Mouse (Mus musculus) hindbrain, embryonic 13.5 days (tissue): ENCODE data around the gene Dcxr. TPM values are rescaled to one million over a fixed set of nuclear protein-coding genes. Genes with fewer than 3 reads are reported as not detected.

Experiments used
- ATAC-seq: fragments of 200-750 bp; cut with Nextera tagmentation; 2 replicates; pipeline ENCODE4 v1.8.0; 2017; ENCODE audit warnings: moderate TSS enrichment; ENCODE audit not compliant: low FRiP score
- H3K27ac ChIP-seq: fragments of 300-500 bp; sonication (generic); 2 replicates; pipeline ENCODE4 v1.5.1; 2015; ENCODE audit warnings: inconsistent platforms, mild to moderate bottlenecking, moderate library complexity
- H3K27me3 ChIP-seq: fragments of 300-500 bp; sonication (generic); 2 replicates; pipeline ENCODE4 v1.6.1; 2015; ENCODE audit warnings: mild to moderate bottlenecking, inconsistent platforms
- H3K36me3 ChIP-seq: fragments of 300-500 bp; sonication (generic); 2 replicates; pipeline ENCODE4 v1.6.1; 2015; ENCODE audit warnings: mild to moderate bottlenecking, inconsistent platforms
- H3K4me1 ChIP-seq: fragments of 300-500 bp; sonication (generic); replicated peaks from 2 replicates; pipeline ENCODE4 v1.6.1; 2015; ENCODE audit warnings: inconsistent platforms
- H3K4me2 ChIP-seq: fragments of 300-500 bp; sonication (generic); 2 replicates; pipeline ENCODE4 v1.6.1; 2015; ENCODE audit warnings: inconsistent platforms, mild to moderate bottlenecking, moderate library complexity
- H3K4me3 ChIP-seq: fragments of 300-500 bp; sonication (generic); 2 replicates; pipeline ENCODE4 v1.5.1; 2015; ENCODE audit warnings: mild to moderate bottlenecking, inconsistent platforms
- H3K9ac ChIP-seq: fragments of 300-500 bp; sonication (generic); 2 replicates; pipeline ENCODE4 v1.6.1; 2015; ENCODE audit warnings: mild to moderate bottlenecking, inconsistent platforms
- H3K9me3 ChIP-seq: fragments of 300-500 bp; sonication (generic); 2 replicates; pipeline ENCODE4 v1.6.1; 2016; ENCODE audit warnings: inconsistent platforms
- WGBS: fragments of 180-500 bp; shearing (Covaris S2); methylation state at CpG from one replicate; pipeline ENCODE4 v1.1.7; 2015; 5-methylcytosine and 5-hydroxymethylcytosine counted together
- polyA plus RNA-seq: library from polyadenylated mRNA; unstranded; fragments of >200 nt; fragmentation: Nextera tagmentation; extraction: Ambion mirVana; gene quantifications from 2 replicates; pipeline ENCODE4 v1.2.1, GENCODE M21; 2015

Gene Dcxr
- polyA plus RNA-seq, 1 experiment from 2014 or later, result 12.1 TPM

DNA sequence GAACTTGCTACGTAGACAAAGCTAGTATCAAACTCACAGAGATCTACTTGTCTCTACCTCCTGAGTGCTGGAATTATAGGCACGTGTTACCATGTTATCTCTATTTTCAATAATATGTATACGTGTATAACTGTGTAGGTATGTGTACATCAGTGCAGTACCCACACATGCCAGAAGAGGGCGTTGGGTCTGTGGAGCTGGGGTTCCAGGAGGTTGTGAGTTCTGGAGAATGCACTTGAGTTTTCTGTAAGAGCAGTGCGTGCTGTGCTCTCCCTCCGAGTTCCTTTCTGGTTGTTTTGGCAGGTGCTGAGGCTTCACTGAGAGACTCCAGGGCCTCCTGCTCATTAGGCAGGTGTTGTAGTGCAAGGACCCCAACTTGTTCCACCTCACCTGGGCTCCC, 30.5 kb downstream of the Dcxr start:
- no peak overlapping the region for H3K4me3 ChIP-seq

DNA sequence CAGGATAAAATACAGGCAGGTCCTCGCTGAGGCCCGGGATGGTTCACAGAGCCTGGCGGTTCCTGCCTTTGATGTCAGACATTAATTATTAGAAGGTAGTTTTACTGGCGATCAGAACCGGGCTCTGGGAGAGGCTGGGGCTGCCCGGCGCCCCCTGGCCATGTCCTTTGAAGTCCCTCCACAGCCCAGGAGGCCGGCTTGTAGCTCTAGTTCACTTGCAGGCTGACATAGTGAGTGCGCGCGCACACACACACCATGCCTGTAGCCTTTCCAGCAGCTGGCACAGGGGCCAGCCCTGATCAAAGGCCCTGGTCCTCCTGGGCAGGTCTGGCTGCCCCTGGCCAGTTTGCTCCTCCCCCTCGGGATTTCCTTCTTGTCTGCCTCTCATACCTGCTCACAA, 31.4 kb downstream of the Dcxr start:
- H3K9me3 ChIP-seq, result no peaks in the 10 kb centered on the region
- H3K27me3 ChIP-seq, result no peaks in the 10 kb centered on the region
- no peak overlapping the region for H3K4me3 ChIP-seq
- peak overlapping the region; percentile 20; the same call in 1 of the 2 replicates for H3K27ac ChIP-seq
- 43% methylated on average over 12 of the region's 12 CpGs for WGBS
- peaks cover 65% of the 10 kb centered on the region for H3K36me3 ChIP-seq
- H3K9ac ChIP-seq, result peak overlapping the region; percentile 35; the same call in 1 of the 2 replicates
- H3K4me2 ChIP-seq, result no peak overlapping the region
- peaks cover 20% of the 10 kb centered on the region for H3K4me1 ChIP-seq
- 0 out of 2 replicates have a peak, but pooled peaks have one; percentile 43 for ATAC-seq

More for the DNA sequence above, 30.5 kb downstream of the Dcxr start:
- WGBS, result 92% methylated on average over 6 of the region's 6 CpGs
- Histone ChIP-seq H3K9ac (no peak overlapping the region), H3K36me3 (peaks cover 67% of the 10 kb centered on the region), H3K27ac (no peak overlapping the region), H3K4me2 (no peak overlapping the region), H3K9me3 (no peaks in the 10 kb centered on the region), H3K27me3 (no peaks in the 10 kb centered on the region), H3K4me1 (peaks cover 20% of the 10 kb centered on the region)
- ATAC-seq, result no peak

DNA sequence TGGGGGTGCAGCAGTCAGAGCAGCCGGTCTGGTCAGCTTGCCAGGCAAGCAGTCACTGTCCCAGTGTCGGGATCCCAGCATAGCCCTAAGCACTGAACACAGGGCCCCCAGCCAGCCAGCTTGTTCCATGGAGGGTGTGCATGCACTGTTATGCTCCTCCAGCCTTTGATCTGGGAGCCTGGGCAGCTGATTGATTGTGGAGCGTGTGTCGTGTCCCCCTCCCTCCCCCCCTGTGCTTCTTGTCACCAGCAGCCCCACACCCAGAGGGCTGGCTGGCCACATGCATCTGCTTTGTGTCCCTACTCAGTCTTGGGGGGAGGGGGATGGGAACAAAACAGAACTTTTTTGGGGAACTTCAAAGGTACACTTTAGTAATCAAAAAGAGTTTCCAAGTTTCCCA, 31.9 kb downstream of the Dcxr start:
- no peaks in the 10 kb centered on the region for H3K27me3 ChIP-seq
- ATAC-seq, result peak; percentile 63; the same call in 1 of the 2 replicates
- WGBS, result 20% methylated on average over 4 of the region's 4 CpGs
- no peak overlapping the region for H3K4me2 ChIP-seq
- peak overlapping the region; percentile 35; the same call in 1 of the 2 replicates for H3K9ac ChIP-seq
- H3K4me1 ChIP-seq, result peaks cover 20% of the 10 kb centered on the region
- no peak overlapping the region for H3K27ac ChIP-seq
- no peak overlapping the region for H3K4me3 ChIP-seq
- no peaks in the 10 kb centered on the region for H3K9me3 ChIP-seq
- H3K36me3 ChIP-seq, result peaks cover 66% of the 10 kb centered on the region

DNA sequence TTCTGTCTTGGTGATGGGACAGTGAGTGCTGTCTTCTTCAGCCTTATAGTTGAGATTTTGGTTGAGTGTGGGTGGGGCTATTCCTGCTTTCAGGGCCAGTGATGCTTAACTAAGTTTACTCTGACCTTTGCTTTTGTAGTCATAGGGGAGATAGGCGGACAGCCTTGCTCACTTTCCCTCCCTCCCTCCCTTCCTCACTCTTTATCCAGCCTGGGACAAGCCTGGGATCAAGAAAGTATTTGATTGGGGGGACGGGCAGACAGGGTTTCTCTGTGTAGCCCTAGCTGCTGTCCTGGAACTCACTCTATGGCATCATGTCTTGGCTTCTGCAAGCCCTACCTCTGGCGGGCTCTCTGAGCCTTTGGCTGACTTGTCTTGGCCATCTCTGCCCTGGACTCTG, 33.6 kb downstream of the Dcxr start:
- no peak overlapping the region for H3K4me2 ChIP-seq
- no peak overlapping the region for H3K27ac ChIP-seq
- H3K27me3 ChIP-seq, result no peaks in the 10 kb centered on the region
- ATAC-seq, result no peak
- peaks cover 20% of the 10 kb centered on the region for H3K4me1 ChIP-seq
- WGBS, result 41% methylated on average over 3 of the region's 3 CpGs
- H3K4me3 ChIP-seq, result no peak overlapping the region
- no peaks in the 10 kb centered on the region for H3K9me3 ChIP-seq
- H3K9ac ChIP-seq, result no peak overlapping the region
- H3K36me3 ChIP-seq, result peaks cover 66% of the 10 kb centered on the region

DNA sequence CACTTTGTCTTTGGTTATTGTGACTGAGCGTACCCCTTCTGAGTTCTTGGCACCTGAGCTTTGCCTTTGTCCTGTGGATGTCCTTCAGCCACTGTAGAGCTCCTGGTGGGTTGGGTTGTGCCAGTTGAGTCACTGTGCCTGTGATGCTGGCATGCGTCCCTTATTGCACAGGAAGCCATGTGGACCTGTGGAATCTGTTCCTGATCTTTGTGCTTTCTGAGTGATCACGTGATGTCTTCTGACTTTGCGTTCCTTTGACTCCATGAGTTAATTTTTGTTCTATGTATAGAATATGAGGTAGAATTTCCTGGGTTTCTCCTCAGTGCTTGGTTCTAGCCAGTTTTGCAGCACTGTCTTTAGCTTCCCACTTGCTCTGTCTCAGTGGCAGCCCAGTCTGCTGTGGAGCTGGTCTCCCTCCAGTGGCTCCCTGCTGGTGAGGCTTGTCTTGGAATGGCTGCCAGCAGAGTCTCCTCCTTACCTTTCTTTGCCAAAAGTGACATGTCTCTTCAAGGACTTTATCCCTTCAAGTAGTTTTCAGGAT, 34.5 kb downstream of the Dcxr start:
- peaks cover 20% of the 10 kb centered on the region for H3K4me1 ChIP-seq
- ATAC-seq, result no peak
- H3K27me3 ChIP-seq, result no peaks in the 10 kb centered on the region
- peaks cover 72% of the 10 kb centered on the region for H3K36me3 ChIP-seq
- no peak overlapping the region for H3K27ac ChIP-seq
- H3K9ac ChIP-seq, result no peak overlapping the region
- no peak overlapping the region for H3K4me2 ChIP-seq
- H3K9me3 ChIP-seq, result no peaks in the 10 kb centered on the region
- H3K4me3 ChIP-seq, result no peak overlapping the region
- 94% methylated on average over 4 of the region's 4 CpGs for WGBS

DNA sequence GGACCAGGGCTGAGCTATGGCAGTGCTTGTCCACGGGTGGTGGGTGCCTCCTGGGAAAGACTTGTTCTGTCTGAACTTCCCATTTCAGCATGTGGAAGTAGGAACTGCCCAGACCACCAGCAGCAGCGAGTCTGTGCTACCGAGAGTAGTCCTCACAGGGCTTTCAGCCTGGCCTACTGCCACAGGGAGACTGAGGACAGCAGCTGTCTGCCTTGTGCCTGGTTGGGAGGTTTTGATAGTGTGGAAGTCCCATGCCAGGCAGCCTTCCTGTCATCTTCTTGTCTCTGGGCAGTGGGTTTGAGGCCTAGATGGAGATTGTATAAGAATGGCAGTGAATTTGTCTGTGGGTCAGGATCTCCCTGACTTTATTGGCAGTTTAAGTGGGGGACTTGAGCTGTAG, 37.7 kb downstream of the Dcxr start:
- Histone ChIP-seq H3K9me3 (no peaks in the 10 kb centered on the region), H3K4me2 (no peak overlapping the region), H3K4me1 (peaks cover 3% of the 10 kb centered on the region), H3K27ac (no peak overlapping the region), H3K36me3 (peaks cover 81% of the 10 kb centered on the region), H3K4me3 (no peak overlapping the region), H3K9ac (no peak overlapping the region), H3K27me3 (no peaks in the 10 kb centered on the region)
- no peak for ATAC-seq
- WGBS, result 84% methylated on average over 3 of the region's 3 CpGs

DNA sequence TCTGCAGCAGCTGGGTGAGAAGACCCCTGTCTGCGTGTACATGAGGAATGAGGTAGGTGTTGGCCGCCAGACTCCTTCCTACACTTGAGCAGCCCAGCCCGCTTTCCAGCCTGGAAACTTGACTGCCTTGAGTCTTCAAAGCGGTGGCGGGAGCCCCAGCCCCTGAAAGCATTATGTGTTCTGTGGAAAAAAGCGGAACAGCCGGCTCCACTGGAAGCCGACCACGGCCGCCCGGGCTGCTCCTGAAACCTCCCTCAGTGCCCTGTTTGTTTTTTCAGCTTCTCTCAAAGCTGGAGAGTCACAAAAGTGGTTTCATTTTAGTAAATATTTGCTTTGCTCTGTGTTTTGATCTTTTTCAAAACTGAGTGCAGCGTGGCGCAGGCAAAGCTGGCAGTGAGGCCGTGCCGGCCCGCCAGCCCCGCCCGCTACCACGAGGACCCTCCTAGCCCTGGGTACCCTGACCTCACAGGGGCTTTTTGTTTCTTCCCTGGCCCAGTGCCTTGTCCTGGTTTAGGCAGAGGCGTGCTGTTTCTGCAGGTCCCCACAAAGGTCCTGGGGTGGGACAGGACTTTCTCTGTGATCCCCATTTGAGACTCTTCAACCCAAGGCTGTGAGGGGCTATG, 40.3 kb downstream of the Dcxr start:
- H3K27me3 ChIP-seq, result no peaks in the 10 kb centered on the region
- no peak overlapping the region for H3K9ac ChIP-seq
- no peaks in the 10 kb centered on the region for H3K9me3 ChIP-seq
- no peak overlapping the region for H3K4me3 ChIP-seq
- no peak for ATAC-seq
- WGBS, result 76% methylated on average over 20 of the region's 20 CpGs
- H3K36me3 ChIP-seq, result peaks cover 84% of the 10 kb centered on the region
- no peak overlapping the region for H3K4me2 ChIP-seq
- no peaks in the 10 kb centered on the region for H3K4me1 ChIP-seq
- H3K27ac ChIP-seq, result no peak overlapping the region

DNA sequence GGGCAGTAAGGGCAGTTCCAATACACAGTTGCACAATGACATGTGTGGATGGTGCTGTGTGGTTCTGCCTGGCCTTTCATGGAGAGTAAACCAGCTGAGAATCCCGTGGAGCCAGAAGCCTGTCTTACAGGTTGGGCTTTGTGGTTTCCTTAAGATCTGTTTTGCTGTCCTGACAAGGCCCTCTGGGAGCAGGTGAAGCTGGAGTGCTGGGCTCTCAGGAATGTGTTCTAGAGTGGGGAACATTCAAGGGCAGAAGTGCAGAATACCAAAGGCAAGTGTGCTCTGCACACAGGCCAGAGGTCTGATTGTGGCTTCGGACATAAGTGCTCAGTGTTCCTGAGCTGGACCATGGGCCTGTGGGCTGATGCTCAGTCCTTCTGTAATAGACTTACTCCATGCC, 42.4 kb downstream of the Dcxr start:
- 91% methylated on average over 2 of the region's 2 CpGs for WGBS
- H3K36me3 ChIP-seq, result peaks cover 87% of the 10 kb centered on the region
- no peak overlapping the region for H3K4me3 ChIP-seq
- H3K4me2 ChIP-seq, result no peak overlapping the region
- H3K27me3 ChIP-seq, result no peaks in the 10 kb centered on the region
- H3K27ac ChIP-seq, result no peak overlapping the region
- H3K4me1 ChIP-seq, result no peaks in the 10 kb centered on the region
- H3K9me3 ChIP-seq, result no peaks in the 10 kb centered on the region
- H3K9ac ChIP-seq, result no peak overlapping the region
- ATAC-seq, result no peak

DNA sequence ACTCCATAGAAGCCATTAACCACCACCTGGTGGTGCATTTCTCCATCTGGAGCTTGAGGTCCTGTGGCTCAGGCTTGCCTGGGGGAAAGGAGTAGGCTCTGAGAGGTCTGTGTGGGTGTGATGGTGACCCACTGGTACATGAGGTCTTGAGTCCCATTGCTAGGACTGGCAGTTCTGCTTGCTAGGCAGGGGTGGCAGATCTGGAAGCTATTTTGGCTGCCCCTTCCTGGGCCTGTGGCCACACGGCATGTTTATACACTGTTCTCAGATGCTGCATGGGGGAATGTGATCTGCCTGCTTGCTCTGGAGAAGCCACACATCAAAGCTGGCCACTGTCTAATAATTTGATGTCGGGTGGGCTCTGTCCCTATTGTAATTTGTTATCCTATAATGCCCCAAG, 43.0 kb downstream of the Dcxr start:
- 95% methylated on average over 2 of the region's 2 CpGs for WGBS
- Histone ChIP-seq H3K36me3 (peaks cover 87% of the 10 kb centered on the region), H3K9ac (no peak overlapping the region), H3K9me3 (no peaks in the 10 kb centered on the region), H3K27ac (no peak overlapping the region), H3K4me3 (no peak overlapping the region), H3K4me2 (no peak overlapping the region), H3K4me1 (no peaks in the 10 kb centered on the region), H3K27me3 (no peaks in the 10 kb centered on the region)
- ATAC-seq, result no peak

DNA sequence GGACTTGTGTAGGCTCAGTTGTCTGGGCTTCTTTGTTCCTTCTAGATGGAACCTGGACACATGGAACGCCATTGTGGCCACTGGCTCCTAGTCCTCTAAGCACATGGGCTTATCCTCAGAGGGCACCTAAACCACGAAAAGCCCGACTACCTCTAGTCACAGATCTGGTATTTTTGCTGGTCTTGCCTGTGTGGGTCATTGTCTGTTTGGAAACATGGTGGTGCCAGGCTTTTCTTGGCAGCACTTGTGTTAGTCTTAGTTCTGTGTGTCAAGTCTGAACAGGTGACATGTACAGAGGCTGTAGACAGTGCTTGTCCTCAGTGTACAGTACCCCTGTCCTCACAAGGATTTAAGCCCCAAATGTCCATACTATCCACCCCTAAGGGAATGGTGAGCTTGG, 43.5 kb downstream of the Dcxr start:
- no peaks in the 10 kb centered on the region for H3K9me3 ChIP-seq
- H3K9ac ChIP-seq, result no peak overlapping the region
- no peak for ATAC-seq
- H3K4me1 ChIP-seq, result no peaks in the 10 kb centered on the region
- no peak overlapping the region for H3K4me2 ChIP-seq
- no peak overlapping the region for H3K4me3 ChIP-seq
- H3K27ac ChIP-seq, result no peak overlapping the region
- 89% methylated on average over 3 of the region's 3 CpGs for WGBS
- H3K27me3 ChIP-seq, result no peaks in the 10 kb centered on the region
- peaks cover 87% of the 10 kb centered on the region for H3K36me3 ChIP-seq

DNA sequence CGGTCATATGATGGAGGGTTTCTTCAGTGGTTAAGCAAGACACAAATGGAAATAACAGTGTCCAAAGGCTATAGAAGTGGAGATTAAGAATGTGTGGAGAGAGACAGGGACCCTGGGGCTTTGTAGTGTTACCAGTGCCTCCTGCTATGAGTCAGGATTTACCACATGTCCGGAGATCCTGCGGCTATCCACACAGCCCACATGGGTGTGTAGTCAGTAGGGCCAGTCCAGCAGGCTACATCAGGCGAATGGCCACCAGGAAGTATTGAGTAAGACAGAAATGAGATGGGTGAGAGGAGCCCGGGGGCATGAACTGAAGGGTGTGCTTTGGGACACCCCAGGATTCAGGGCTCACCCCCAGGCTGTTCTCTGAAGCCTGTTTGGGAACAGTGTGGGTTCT, 44.4 kb downstream of the Dcxr start:
- H3K9me3 ChIP-seq, result no peaks in the 10 kb centered on the region
- no peaks in the 10 kb centered on the region for H3K27me3 ChIP-seq
- H3K27ac ChIP-seq, result no peak overlapping the region
- no peak overlapping the region for H3K4me2 ChIP-seq
- H3K4me1 ChIP-seq, result no peaks in the 10 kb centered on the region
- no peak overlapping the region for H3K4me3 ChIP-seq
- 94% methylated on average over 5 of the region's 5 CpGs for WGBS
- H3K9ac ChIP-seq, result no peak overlapping the region
- peaks cover 87% of the 10 kb centered on the region for H3K36me3 ChIP-seq
- no peak for ATAC-seq

DNA sequence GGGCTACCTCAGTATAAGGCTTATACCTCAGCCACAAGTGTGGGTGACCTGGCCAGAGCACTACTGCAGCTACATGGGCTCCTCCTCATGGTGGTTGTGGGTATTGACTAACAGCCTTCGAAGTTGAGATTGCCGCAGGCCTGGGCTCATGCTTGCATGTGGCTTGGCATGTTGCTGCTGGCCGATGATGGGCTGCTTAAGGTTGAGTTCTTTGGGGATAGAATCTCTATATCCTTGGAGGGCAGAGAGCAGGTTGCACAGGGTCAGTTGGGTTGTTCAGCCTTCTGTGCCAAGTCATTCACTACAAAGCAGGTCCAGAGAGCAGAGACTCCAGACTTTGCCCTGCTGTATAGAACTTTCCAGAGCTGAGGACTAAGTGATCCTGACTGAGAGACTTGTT, 47.2 kb downstream of the Dcxr start:
- Histone ChIP-seq H3K27me3 (no peaks in the 10 kb centered on the region), H3K9ac (no peak overlapping the region), H3K4me1 (peaks cover 12% of the 10 kb centered on the region), H3K4me3 (no peak overlapping the region), H3K9me3 (no peaks in the 10 kb centered on the region), H3K4me2 (no peak overlapping the region), H3K27ac (no peak overlapping the region), H3K36me3 (peaks cover 85% of the 10 kb centered on the region)
- no peak for ATAC-seq
- WGBS, result 77% methylated on average over 3 of the region's 3 CpGs

DNA sequence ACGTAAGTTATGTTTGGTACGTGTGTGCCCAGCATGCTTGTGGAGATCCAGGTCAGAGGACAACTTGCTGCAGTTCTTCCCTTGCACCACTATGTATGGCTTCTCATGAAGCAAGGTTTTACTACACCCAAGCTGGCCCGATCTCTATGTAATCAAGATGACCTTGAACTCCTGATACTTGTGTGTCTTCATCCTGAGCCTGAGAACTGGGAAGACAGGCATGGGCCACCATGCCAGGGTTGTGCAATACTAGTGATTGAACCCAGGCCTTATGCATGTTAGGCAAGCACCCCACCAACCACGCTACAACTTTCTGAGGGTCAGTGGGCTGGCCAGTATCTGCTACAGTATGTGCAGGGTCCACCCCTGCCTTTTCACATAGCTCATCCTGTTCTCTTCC, 50.1 kb downstream of the Dcxr start:
- no peak for ATAC-seq
- peak overlapping the region; percentile 6; the same call in 1 of the 2 replicates for H3K9ac ChIP-seq
- no peak overlapping the region for H3K4me3 ChIP-seq
- H3K9me3 ChIP-seq, result no peaks in the 10 kb centered on the region
- no peak overlapping the region for H3K27ac ChIP-seq
- peaks cover 26% of the 10 kb centered on the region for H3K4me1 ChIP-seq
- H3K36me3 ChIP-seq, result peaks cover 56% of the 10 kb centered on the region
- no peaks in the 10 kb centered on the region for H3K27me3 ChIP-seq
- no peak overlapping the region for H3K4me2 ChIP-seq
- 100% methylated on average over 4 of the region's 4 CpGs for WGBS
